In the genomic region with DNA sequence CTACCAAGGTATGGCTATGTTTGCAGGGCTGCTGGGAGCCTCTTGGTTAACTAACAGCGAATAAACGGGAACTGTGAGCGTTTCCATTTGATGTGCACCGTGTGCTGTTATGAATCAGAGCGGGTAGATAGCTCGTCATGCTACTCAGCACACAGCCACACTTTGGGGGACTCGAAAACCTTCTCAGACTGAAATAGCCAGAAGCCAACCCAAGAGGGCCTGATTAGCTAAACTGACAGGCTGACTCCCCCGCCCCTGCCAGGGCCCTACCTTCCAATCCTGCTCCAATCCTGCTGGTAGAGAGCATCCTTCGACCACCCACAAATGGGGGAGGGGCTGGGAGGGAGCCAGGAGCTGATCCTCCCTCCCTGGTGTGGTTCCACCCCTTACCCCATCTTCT, we compare ENCODE assay signal across 10 mouse cellular contexts. TPM values are rescaled to one million over a fixed set of nuclear protein-coding genes. Genes with fewer than 3 reads are reported as not detected.
DNase-seq lines count a peak whose midpoint lies in the region; ATAC-seq and TF ChIP-seq lines count a peak whose summit lies in the region.
"Had no signal": no experiment of that assay in that cellular context is flagged by ENCODE, and none has a peak within 500 bp of the region (broad histone marks: within the 10 kb centered on the region; RNA-seq: fewer than 3 reads in every experiment).

No protein-coding gene starts in this region.

- H3K9me3 ChIP-seq in kidney, embryonic 15.5 days (replicated peaks): no peaks in the 10 kb centered on the region
- H3K9me3 ChIP-seq in embryonic facial prominence, embryonic 12.5 days: no peaks in the 10 kb centered on the region

- no peak overlapping the region for H3K4me3 ChIP-seq in kidney, embryonic 15.5 days (replicated peaks)
- H3K4me3 ChIP-seq in embryonic facial prominence, embryonic 12.5 days: no peak overlapping the region
- H3K4me3 ChIP-seq in layer of hippocampus, adult 2 months: peak overlapping the region; percentile 57

- TF ChIP-seq CTCF in layer of hippocampus, adult 2 months (conservative IDR thresholded peaks at IDR 0.05): peak; percentile 23; the same call in 1 of the 2 replicates

- H3K27me3 ChIP-seq in kidney, embryonic 15.5 days: peaks cover 38% of the 10 kb centered on the region
- peaks cover 34% of the 10 kb centered on the region for H3K27me3 ChIP-seq in embryonic facial prominence, embryonic 12.5 days

- peak overlapping the region; percentile 27; the same call in 1 of the 2 replicates for H3K4me2 ChIP-seq in kidney, embryonic 15.5 days
- peak overlapping the region; percentile 31 for H3K4me2 ChIP-seq in embryonic facial prominence, embryonic 12.5 days (replicated peaks)

- no peak overlapping the region for H3K27ac ChIP-seq in kidney, embryonic 15.5 days
- no peak overlapping the region for H3K27ac ChIP-seq in embryonic facial prominence, embryonic 12.5 days
- H3K27ac ChIP-seq in layer of hippocampus, adult 2 months: peak overlapping the region; percentile 94

- no peaks in the 10 kb centered on the region for H3K36me3 ChIP-seq in kidney, embryonic 15.5 days
- H3K36me3 ChIP-seq in embryonic facial prominence, embryonic 12.5 days: no peaks in the 10 kb centered on the region

- 5% methylated on average over 9 of the region's 9 CpGs for WGBS in kidney, embryonic 15.5 days
- WGBS in embryonic facial prominence, embryonic 12.5 days: 0% methylated on average over 9 of the region's 9 CpGs

- ATAC-seq in kidney, embryonic 15.5 days (replicated peaks; ENCODE audit: low FRiP score): no peak
- ATAC-seq in embryonic facial prominence, embryonic 12.5 days (ENCODE audit: insufficient number of reproducible peaks, insufficient read depth, low FRiP score, low TSS enrichment): no peak
- no peak for ATAC-seq in erythroid progenitor cell, adult 5-6 weeks (replicated peaks; ENCODE audit: low FRiP score, poor library complexity, severe bottlenecking)
- ATAC-seq: inflammation-experienced regulatory T-cells, adult 6 months had no signal

- no peak overlapping the region for H3K9ac ChIP-seq in kidney, embryonic 15.5 days
- peak overlapping the region; percentile 27; the same call in 1 of the 2 replicates for H3K9ac ChIP-seq in embryonic facial prominence, embryonic 12.5 days

- no peak for DNase-seq in kidney, postnatal 4 days
- DNase-seq in layer of hippocampus, adult 2 months (ENCODE audit: low spot score in 2 of 2): peak; percentile 69 to 79
- peak; percentile 24 for DNase-seq in retina, postnatal 1 day
- no peak for DNase-seq in urinary bladder, adult 18-20 months (ENCODE audit: low spot score in 2 of 2)
- no peak for DNase-seq in urinary bladder, postnatal 10 days (ENCODE audit: low spot score)
- DNase-seq: embryo, embryonic 11 days had no signal

- peaks cover 24% of the 10 kb centered on the region for H3K4me1 ChIP-seq in kidney, embryonic 15.5 days
- H3K4me1 ChIP-seq in embryonic facial prominence, embryonic 12.5 days: peaks cover 13% of the 10 kb centered on the region; the same call in 1 of the 2 replicates

RNA-seq across cellular contexts. Expression of gene Syt17, which starts 4.7 kb away (rescaled TPM):
- polyA plus RNA-seq in kidney, embryonic 15.5 days (2015; fragmentation: Nextera tagmentation; extraction: Ambion mirVana): 10.3 and 11.6 TPM in 2 replicates
- polyA plus RNA-seq in embryonic facial prominence, embryonic 12.5 days (2016; fragmentation: Nextera tagmentation; extraction: Ambion mirVana): 2.5 and 2.8 TPM in 2 replicates
- total RNA-seq in layer of hippocampus, adult 2 months (2021): 10 to 100 TPM; 96.0 to 98.3 TPM
- total RNA-seq in erythroid progenitor cell, adult 5-6 weeks (2015; ENCODE audit: low replicate concordance): not detected in 2 replicates
- total RNA-seq in erythroid progenitor cell, adult 5-6 weeks (2017; ENCODE audit: low replicate concordance): 0.51 TPM in 1 of 2 replicates, not detected in the other

RNA-seq across cellular contexts. Expression of gene Itpripl2, which starts 48.4 kb away (rescaled TPM):
- polyA plus RNA-seq in kidney, embryonic 15.5 days (2015; fragmentation: Nextera tagmentation; extraction: Ambion mirVana): 4.6 and 5.1 TPM in 2 replicates
- 4.8 and 5.2 TPM in 2 replicates for polyA plus RNA-seq in embryonic facial prominence, embryonic 12.5 days (2016; fragmentation: Nextera tagmentation; extraction: Ambion mirVana)
- 1 to 10 TPM; 3.1 to 3.8 TPM for total RNA-seq in layer of hippocampus, adult 2 months (2021)
- 1.7 and 4.0 TPM in 2 replicates for total RNA-seq in erythroid progenitor cell, adult 5-6 weeks (2015; ENCODE audit: low replicate concordance)
- total RNA-seq in erythroid progenitor cell, adult 5-6 weeks (2017; ENCODE audit: low replicate concordance): 2.7 and 4.6 TPM in 2 replicates

Comparison
In these comparisons a context has a peak if more than half of its experiments do, and no peak if none do; other contexts are left out.
1. DNase-seq: peak in layer of hippocampus, adult 2 months (2 of 2) and retina, postnatal 1 day (single experiment); none in kidney, postnatal 4 days (0 of 2), urinary bladder, adult 18-20 months (0 of 2) and urinary bladder, postnatal 10 days (single experiment).
2. RNA of gene Syt17, which starts 4.7 kb away (total RNA-seq): 96.0 to 98.3 TPM in layer of hippocampus, adult 2 months; 0.51 TPM in erythroid progenitor cell, adult 5-6 weeks; every median in the first group is over 10 times any median in the second.